Mouse (Mus musculus) neural tube, embryonic 12.5 days (tissue): ENCODE results near the gene AL607142.1. TPM values are rescaled to one million over a fixed set of nuclear protein-coding genes. Genes with fewer than 3 reads are reported as not detected.

Source experiments
- ATAC-seq: fragments of 200-750 bp; cut with Nextera tagmentation; 2 replicates; pipeline ENCODE4 v1.8.0; 2017; ENCODE audit warnings: low read depth, mild to moderate bottlenecking, moderate TSS enrichment, moderate library complexity; ENCODE audit not compliant: low FRiP score
- H3K27ac ChIP-seq: fragments of 300-500 bp; sonication (generic); 2 replicates; pipeline ENCODE4 v1.5.1; 2016
- H3K27me3 ChIP-seq: fragments of 300-500 bp; sonication (generic); replicated peaks from 2 replicates; pipeline ENCODE4 v1.6.1; 2016; ENCODE audit warnings: mild to moderate bottlenecking
- H3K36me3 ChIP-seq: fragments of 300-500 bp; sonication (generic); 2 replicates; pipeline ENCODE4 v1.6.1; 2016; ENCODE audit warnings: mild to moderate bottlenecking
- H3K4me1 ChIP-seq: fragments of 300-500 bp; sonication (generic); 2 replicates; pipeline ENCODE4 v1.6.1; 2016
- H3K4me2 ChIP-seq: fragments of 300-500 bp; sonication (generic); replicated peaks from 2 replicates; pipeline ENCODE4 v1.6.1; 2016; ENCODE audit warnings: mild to moderate bottlenecking
- H3K4me3 ChIP-seq: fragments of 300-500 bp; sonication (generic); 2 replicates; pipeline ENCODE4 v1.5.1; 2016
- H3K9ac ChIP-seq: fragments of 300-500 bp; sonication (generic); 2 replicates; pipeline ENCODE4 v1.6.1; 2016; ENCODE audit warnings: mild to moderate bottlenecking
- H3K9me3 ChIP-seq: fragments of 300-500 bp; sonication (generic); 2 replicates; pipeline ENCODE4 v1.6.1; 2016; ENCODE audit warnings: mild to moderate bottlenecking
- whole genome bisulfite sequencing: fragments of 180-500 bp; shearing (Covaris S2); methylation state at CpG from one replicate; pipeline ENCODE4 v1.1.7; 2016; 5-methylcytosine and 5-hydroxymethylcytosine counted together
- polyA plus RNA-seq: library from polyadenylated mRNA; unstranded; fragments of >200 nt; fragmentation: Nextera tagmentation; extraction: Ambion mirVana; gene quantifications from 2 replicates; pipeline ENCODE4 v1.2.1, GENCODE M21; 2016

AL607142.1 gene
- polyA plus RNA-seq, 1 experiment from 2014 or later: not detected

GRCm38 (mm10) chr4:120058794-120059193 is 6.0 kb upstream of the AL607142.1 start:
- Histone ChIP-seq H3K9ac (no peak overlapping the region), H3K36me3 (no peaks in the 10 kb centered on the region), H3K27ac (no peak overlapping the region), H3K4me3 (no peak overlapping the region), H3K27me3 (no peaks in the 10 kb centered on the region), H3K4me1 (no peaks in the 10 kb centered on the region), H3K4me2 (no peak overlapping the region), H3K9me3 (no peaks in the 10 kb centered on the region)
- 87% methylated on average over 10 of the region's 10 CpGs for whole genome bisulfite sequencing
- no peak for ATAC-seq

- H3K27me3 ChIP-seq: no peaks in the 10 kb centered on the region
- H3K9me3 ChIP-seq: no peaks in the 10 kb centered on the region
- 88% methylated on average over 6 of the region's 6 CpGs for WGBS
- H3K36me3 ChIP-seq: no peaks in the 10 kb centered on the region
- no peak overlapping the region for H3K4me2 ChIP-seq
- no peak overlapping the region for H3K4me3 ChIP-seq
- no peak overlapping the region for H3K27ac ChIP-seq
- ATAC-seq: no peak
- H3K4me1 ChIP-seq: no peaks in the 10 kb centered on the region
- H3K9ac ChIP-seq: no peak overlapping the region
Observed at GRCm38 (mm10) chr4:120061727-120062126, 3.1 kb upstream of the AL607142.1 start.

- WGBS: 80% methylated on average over 6 of the region's 6 CpGs
- H3K27ac ChIP-seq: no peak overlapping the region
- no peak for ATAC-seq
- no peaks in the 10 kb centered on the region for H3K9me3 ChIP-seq
- peaks cover 2% of the 10 kb centered on the region for H3K4me1 ChIP-seq
- no peaks in the 10 kb centered on the region for H3K36me3 ChIP-seq
- H3K9ac ChIP-seq: no peak overlapping the region
- H3K27me3 ChIP-seq: no peaks in the 10 kb centered on the region
- no peak overlapping the region for H3K4me2 ChIP-seq
- no peak overlapping the region for H3K4me3 ChIP-seq
Observed at GRCm38 (mm10) chr4:120062198-120062597, 2.6 kb upstream of the AL607142.1 start.

GRCm38 (mm10) chr4:120062754-120063153 is 2.0 kb upstream of the AL607142.1 start:
- peaks cover 5% of the 10 kb centered on the region for H3K4me1 ChIP-seq
- H3K4me3 ChIP-seq: no peak overlapping the region
- ATAC-seq: no peak
- no peak overlapping the region for H3K9ac ChIP-seq
- no peaks in the 10 kb centered on the region for H3K9me3 ChIP-seq
- no peaks in the 10 kb centered on the region for H3K36me3 ChIP-seq
- H3K4me2 ChIP-seq: no peak overlapping the region
- H3K27me3 ChIP-seq: no peaks in the 10 kb centered on the region
- 90% methylated on average over 11 of the region's 11 CpGs for WGBS
- no peak overlapping the region for H3K27ac ChIP-seq

GRCm38 (mm10) chr4:120063353-120064124 is 1.3 kb upstream of the AL607142.1 start:
- H3K4me3 ChIP-seq: no peak overlapping the region
- no peaks in the 10 kb centered on the region for H3K36me3 ChIP-seq
- no peak overlapping the region for H3K4me2 ChIP-seq
- H3K4me1 ChIP-seq: peaks cover 5% of the 10 kb centered on the region
- no peak for ATAC-seq
- 91% methylated on average over 20 of the region's 20 CpGs for WGBS
- H3K9me3 ChIP-seq: no peaks in the 10 kb centered on the region
- H3K27me3 ChIP-seq: no peaks in the 10 kb centered on the region
- no peak overlapping the region for H3K27ac ChIP-seq
- H3K9ac ChIP-seq: no peak overlapping the region

GRCm38 (mm10) chr4:120066841-120067591 is 2.2 kb downstream of the AL607142.1 start:
- no peaks in the 10 kb centered on the region for H3K27me3 ChIP-seq

GRCm38 (mm10) chr4:120067592-120068235 is 2.9 kb downstream of the AL607142.1 start:
- Histone ChIP-seq H3K4me2 (no peak overlapping the region), H3K27me3 (no peaks in the 10 kb centered on the region), H3K4me1 (peaks cover 5% of the 10 kb centered on the region), H3K9ac (no peak overlapping the region), H3K4me3 (no peak overlapping the region), H3K9me3 (no peaks in the 10 kb centered on the region), H3K27ac (no peak overlapping the region), H3K36me3 (no peaks in the 10 kb centered on the region)
- ATAC-seq: no peak
- 87% methylated on average over 8 of the region's 8 CpGs for WGBS

More at GRCm38 (mm10) chr4:120066841-120067591, 2.2 kb downstream of the AL607142.1 start:
- no peaks in the 10 kb centered on the region for H3K9me3 ChIP-seq
- H3K4me3 ChIP-seq: no peak overlapping the region
- no peak for ATAC-seq
- H3K36me3 ChIP-seq: no peaks in the 10 kb centered on the region
- no peak overlapping the region for H3K4me2 ChIP-seq
- WGBS: 62% methylated on average over 9 of the region's 9 CpGs
- H3K9ac ChIP-seq: no peak overlapping the region
- no peak overlapping the region for H3K27ac ChIP-seq
- peaks cover 5% of the 10 kb centered on the region for H3K4me1 ChIP-seq

- H3K4me3 ChIP-seq: no peak overlapping the region
- no peaks in the 10 kb centered on the region for H3K36me3 ChIP-seq
- H3K4me2 ChIP-seq: no peak overlapping the region
- 78% methylated on average over 3 of the region's 3 CpGs for WGBS
- H3K9me3 ChIP-seq: no peaks in the 10 kb centered on the region
- H3K27ac ChIP-seq: no peak overlapping the region
- H3K9ac ChIP-seq: no peak overlapping the region
- peaks cover 6% of the 10 kb centered on the region for H3K4me1 ChIP-seq
- no peak for ATAC-seq
- H3K27me3 ChIP-seq: no peaks in the 10 kb centered on the region
Observed at GRCm38 (mm10) chr4:120068883-120069581, 4.2 kb downstream of the AL607142.1 start.

- Histone ChIP-seq H3K27me3 (no peaks in the 10 kb centered on the region), H3K9me3 (no peaks in the 10 kb centered on the region), H3K36me3 (no peaks in the 10 kb centered on the region), H3K27ac (no peak overlapping the region), H3K4me3 (no peak overlapping the region), H3K4me2 (no peak overlapping the region), H3K9ac (no peak overlapping the region), H3K4me1 (peaks cover 9% of the 10 kb centered on the region)
- no peak for ATAC-seq
- WGBS: 83% methylated on average over 3 of the region's 3 CpGs
Observed at GRCm38 (mm10) chr4:120069582-120069980, 4.8 kb downstream of the AL607142.1 start.

- peaks cover 9% of the 10 kb centered on the region for H3K4me1 ChIP-seq
- ATAC-seq: no peak
- 77% methylated on average over 3 of the region's 3 CpGs for WGBS
Observed at GRCm38 (mm10) chr4:120071411-120071810, 6.6 kb downstream of the AL607142.1 start.

GRCm38 (mm10) chr4:120071842-120072507 is 7.2 kb downstream of the AL607142.1 start:
- no peak overlapping the region for H3K4me2 ChIP-seq
- no peak overlapping the region for H3K27ac ChIP-seq
- H3K4me1 ChIP-seq: peaks cover 9% of the 10 kb centered on the region
- no peak for ATAC-seq
- H3K27me3 ChIP-seq: no peaks in the 10 kb centered on the region
- WGBS: 57% methylated on average over 15 of the region's 15 CpGs
- no peak overlapping the region for H3K9ac ChIP-seq
- no peaks in the 10 kb centered on the region for H3K9me3 ChIP-seq
- no peaks in the 10 kb centered on the region for H3K36me3 ChIP-seq
- no peak overlapping the region for H3K4me3 ChIP-seq

More at GRCm38 (mm10) chr4:120071411-120071810, 6.6 kb downstream of the AL607142.1 start:
- no peak overlapping the region for H3K4me2 ChIP-seq
- H3K36me3 ChIP-seq: no peaks in the 10 kb centered on the region
- no peak overlapping the region for H3K4me3 ChIP-seq
- no peak overlapping the region for H3K27ac ChIP-seq
- no peaks in the 10 kb centered on the region for H3K9me3 ChIP-seq
- no peak overlapping the region for H3K9ac ChIP-seq
- no peaks in the 10 kb centered on the region for H3K27me3 ChIP-seq
